Mouse (Mus musculus): Measurements from ENCODE around the gene Tatdn2. TPM values are rescaled to one million over a fixed set of nuclear protein-coding genes. Genes with fewer than 3 reads are reported as not detected.

Tatdn2 gene
- polyA plus RNA-seq, 1 experiment from 2014 or later, result 0.61 TPM

GRCm38 (mm10) chr6:113737318-113738046 is 40.6 kb downstream of the Tatdn2 start:
- H3K9me3 ChIP-seq, result no peaks in the 10 kb centered on the region
- no peak overlapping the region for H3K4me2 ChIP-seq
- no peak overlapping the region for H3K27ac ChIP-seq (replicated peaks)
- no peak for ATAC-seq (ENCODE audit: low read depth)
- H3K36me3 ChIP-seq, result peaks cover 58% of the 10 kb centered on the region
- peaks cover 20% of the 10 kb centered on the region for H3K4me1 ChIP-seq (replicated peaks)
- WGBS, result 94% methylated on average over 9 of the region's 9 CpGs
- no peaks in the 10 kb centered on the region for H3K27me3 ChIP-seq
- H3K4me3 ChIP-seq, result no peak overlapping the region
- H3K9ac ChIP-seq, result no peak overlapping the region

GRCm38 (mm10) chr6:113740236-113741217 is 43.7 kb downstream of the Tatdn2 start, which contains the start of gene Sec13:
Gene Sec13 (minus strand): TSS chr6:113740743.
- H3K27me3 ChIP-seq, result no peaks in the 10 kb centered on the region; the same call in 1 of the 2 replicates
- H3K4me3 ChIP-seq, result peak within 1 kb of the TSS; percentile 82
- peaks cover 30% of the 10 kb centered on the region for H3K36me3 ChIP-seq
- no peaks in the 10 kb centered on the region for H3K9me3 ChIP-seq
- H3K4me2 ChIP-seq, result peak within 1 kb of the TSS; percentile 95
- WGBS, result 7% methylated on average over 41 of the region's 41 CpGs
- peak within 1 kb of the TSS; percentile 75 for H3K27ac ChIP-seq (replicated peaks)
- peaks cover 20% of the 10 kb centered on the region for H3K4me1 ChIP-seq (replicated peaks)
- H3K9ac ChIP-seq, result peak within 1 kb of the TSS; percentile 91
- ATAC-seq (ENCODE audit: low read depth), result peak; percentile 88

- Histone ChIP-seq H3K4me1 (replicated peaks) (peaks cover 20% of the 10 kb centered on the region), H3K9me3 (no peaks in the 10 kb centered on the region), H3K36me3 (peaks cover 21% of the 10 kb centered on the region), H3K4me3 (no peak overlapping the region), H3K4me2 (no peak overlapping the region; the same call in 1 of the 2 replicates), H3K9ac (no peak overlapping the region), H3K27me3 (no peaks in the 10 kb centered on the region; the same call in 1 of the 2 replicates), H3K27ac (replicated peaks) (no peak overlapping the region)
- no peak for ATAC-seq (ENCODE audit: low read depth)
- 75% methylated on average over 2 of the region's 2 CpGs for WGBS
These were observed 44.6 kb downstream of the Tatdn2 start for GRCm38 (mm10) chr6:113741425-113741824.

GRCm38 (mm10) chr6:113742321-113742720 is 45.5 kb downstream of the Tatdn2 start:
- H3K9me3 ChIP-seq, result no peaks in the 10 kb centered on the region
- H3K9ac ChIP-seq, result no peak overlapping the region
- H3K27ac ChIP-seq (replicated peaks), result no peak overlapping the region
- ATAC-seq (ENCODE audit: low read depth), result no peak
- peaks cover 16% of the 10 kb centered on the region for H3K36me3 ChIP-seq
- no peak overlapping the region for H3K4me3 ChIP-seq
- 77% methylated on average over 1 of the region's 1 CpGs for WGBS
- H3K27me3 ChIP-seq, result no peaks in the 10 kb centered on the region; the same call in 1 of the 2 replicates
- H3K4me2 ChIP-seq, result no peak overlapping the region
- H3K4me1 ChIP-seq (replicated peaks), result peaks cover 20% of the 10 kb centered on the region

GRCm38 (mm10) chr6:113743111-113743510 is 46.3 kb downstream of the Tatdn2 start:
- no peaks in the 10 kb centered on the region; the same call in 1 of the 2 replicates for H3K27me3 ChIP-seq
- ATAC-seq (ENCODE audit: low read depth), result no peak
- no peak overlapping the region for H3K4me3 ChIP-seq
- H3K4me2 ChIP-seq, result no peak overlapping the region
- peaks cover 14% of the 10 kb centered on the region; the same call in 1 of the 2 replicates for H3K36me3 ChIP-seq
- no peaks in the 10 kb centered on the region for H3K9me3 ChIP-seq
- no peak overlapping the region for H3K9ac ChIP-seq
- no peak overlapping the region for H3K27ac ChIP-seq (replicated peaks)
- 61% methylated on average over 1 of the region's 1 CpGs for WGBS
- peaks cover 20% of the 10 kb centered on the region for H3K4me1 ChIP-seq (replicated peaks)

- H3K27me3 ChIP-seq, result peaks cover 15% of the 10 kb centered on the region
- no peaks in the 10 kb centered on the region for H3K9me3 ChIP-seq
- no peak overlapping the region for H3K4me3 ChIP-seq
- no peak overlapping the region for H3K9ac ChIP-seq
- no peak overlapping the region for H3K4me2 ChIP-seq
- H3K4me1 ChIP-seq (replicated peaks), result peaks cover 4% of the 10 kb centered on the region
- H3K36me3 ChIP-seq, result peaks cover 15% of the 10 kb centered on the region; the same call in 1 of the 2 replicates
- H3K27ac ChIP-seq (replicated peaks), result no peak overlapping the region
- no peak for ATAC-seq (ENCODE audit: low read depth)
These were observed 48.3 kb downstream of the Tatdn2 start for GRCm38 (mm10) chr6:113745117-113745516.

GRCm38 (mm10) chr6:113747284-113747683 is 50.4 kb downstream of the Tatdn2 start:
- Histone ChIP-seq H3K36me3 (peaks cover 28% of the 10 kb centered on the region), H3K4me1 (replicated peaks) (no peaks in the 10 kb centered on the region), H3K4me3 (no peak overlapping the region), H3K4me2 (no peak overlapping the region), H3K27me3 (peaks cover 17% of the 10 kb centered on the region), H3K9me3 (no peaks in the 10 kb centered on the region), H3K9ac (no peak overlapping the region), H3K27ac (replicated peaks) (no peak overlapping the region)
- 87% methylated on average over 14 of the region's 14 CpGs for WGBS
- ATAC-seq (ENCODE audit: low read depth), result no peak

GRCm38 (mm10) chr6:113748351-113748750 is 51.5 kb downstream of the Tatdn2 start:
- H3K27ac ChIP-seq (replicated peaks), result no peak overlapping the region
- 0 out of 2 replicates have a peak overlapping the region, but pooled peaks have one; percentile 1 for H3K4me2 ChIP-seq
- no peak overlapping the region for H3K4me3 ChIP-seq
- ATAC-seq (ENCODE audit: low read depth), result no peak
- H3K27me3 ChIP-seq, result peaks cover 17% of the 10 kb centered on the region
- no peak overlapping the region for H3K9ac ChIP-seq
- H3K36me3 ChIP-seq, result peaks cover 37% of the 10 kb centered on the region
- 34% methylated on average over 26 of the region's 26 CpGs for WGBS
- H3K4me1 ChIP-seq (replicated peaks), result no peaks in the 10 kb centered on the region
- H3K9me3 ChIP-seq, result no peaks in the 10 kb centered on the region

- no peaks in the 10 kb centered on the region for H3K4me1 ChIP-seq (replicated peaks)
- H3K9me3 ChIP-seq, result no peaks in the 10 kb centered on the region
- WGBS, result 62% methylated on average over 17 of the region's 17 CpGs
These were observed 52.4 kb downstream of the Tatdn2 start for GRCm38 (mm10) chr6:113749119-113749685.

More at GRCm38 (mm10) chr6:113749119-113749685, 52.4 kb downstream of the Tatdn2 start:
- Histone ChIP-seq H3K9ac (no peak overlapping the region), H3K4me3 (no peak overlapping the region), H3K4me2 (no peak overlapping the region), H3K27ac (replicated peaks) (no peak overlapping the region), H3K27me3 (peaks cover 17% of the 10 kb centered on the region), H3K36me3 (peaks cover 46% of the 10 kb centered on the region)
- no peak for ATAC-seq (ENCODE audit: low read depth)
